Mouse (Mus musculus): ENCODE measurements around the gene Pax3. TPM values are rescaled to one million over a fixed set of nuclear protein-coding genes. Genes with fewer than 3 reads are reported as not detected.

Pax3 gene
- total RNA-seq (2023): not detected in 4 replicates

DNA sequence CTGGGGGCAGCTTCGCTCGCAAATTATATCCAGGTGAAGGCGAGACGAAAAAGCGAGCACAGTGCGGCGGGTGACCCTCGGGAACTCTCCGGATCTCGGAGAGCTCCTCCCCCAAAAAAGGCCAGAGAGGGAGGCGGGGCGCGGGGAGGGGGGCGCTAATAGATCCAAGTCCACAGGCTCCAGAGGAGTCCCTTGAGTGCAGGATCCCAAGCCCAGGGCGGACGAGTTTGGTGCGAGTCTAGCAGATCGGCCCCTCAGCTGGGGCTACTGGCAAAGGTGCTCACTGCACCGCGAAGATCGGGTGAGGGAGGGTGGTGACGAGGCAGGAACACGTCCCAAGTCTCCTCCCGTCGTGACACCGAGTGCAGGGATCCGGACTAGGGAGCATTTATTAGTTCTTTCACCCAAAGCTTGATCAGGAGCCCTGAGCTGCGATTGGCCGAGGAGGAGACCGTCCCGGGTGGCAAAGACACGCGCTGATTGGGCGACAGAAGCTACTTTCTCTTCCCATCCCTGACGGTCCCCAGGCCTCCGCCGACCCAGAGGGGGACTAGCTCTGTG, at the start of gene Pax3:
TSS of gene Pax3 (minus strand) at position 384 of the 561 bp plus-strand sequence.

Other genes starting within 250 kb of the Pax3 start
- gene Sgpp2, start 113.2 kb upstream of the Pax3 start, total RNA-seq (2023): not detected in 4 replicates

Data from B cell, adult 62 days (primary cell).